Mouse (Mus musculus) kidney, embryonic 15.5 days (tissue): Measurements from ENCODE around the gene Gpn3. TPM values are rescaled to one million over a fixed set of nuclear protein-coding genes. Genes with fewer than 3 reads are reported as not detected.
A peak's percentile ranks its signal among the peaks of the same experiment; 100 is the strongest.

Experiments used
- ATAC-seq: fragments of 200-750 bp; cut with Nextera tagmentation; replicated peaks from 2 replicates; pipeline ENCODE4 v1.8.0; 2017; ENCODE audit warnings: moderate TSS enrichment; ENCODE audit not compliant: low FRiP score
- H3K27ac ChIP-seq: fragments of 300-500 bp; sonication (generic); 2 replicates; pipeline ENCODE4 v1.5.1; 2015; ENCODE audit warnings: mild to moderate bottlenecking, inconsistent platforms
- H3K27me3 ChIP-seq: fragments of 300-500 bp; sonication (generic); 2 replicates; pipeline ENCODE4 v1.6.1; 2015; ENCODE audit warnings: inconsistent platforms
- H3K36me3 ChIP-seq: fragments of 300-500 bp; sonication (generic); 2 replicates; pipeline ENCODE4 v1.6.1; 2015; ENCODE audit warnings: inconsistent platforms
- H3K4me1 ChIP-seq: fragments of 300-500 bp; sonication (generic); 2 replicates; pipeline ENCODE4 v1.6.1; 2015; ENCODE audit warnings: inconsistent platforms
- H3K4me2 ChIP-seq: fragments of 300-500 bp; sonication (generic); 2 replicates; pipeline ENCODE4 v1.6.1; 2015; ENCODE audit warnings: moderate library complexity, mild to moderate bottlenecking, inconsistent platforms
- H3K4me3 ChIP-seq: fragments of 300-500 bp; sonication (generic); replicated peaks from 2 replicates; pipeline ENCODE4 v1.5.1; 2015; ENCODE audit warnings: mild to moderate bottlenecking, inconsistent platforms
- H3K9ac ChIP-seq: fragments of 300-500 bp; sonication (generic); 2 replicates; pipeline ENCODE4 v1.6.1; 2015; ENCODE audit warnings: mild to moderate bottlenecking, inconsistent platforms
- H3K9me3 ChIP-seq: fragments of 300-500 bp; sonication (generic); replicated peaks from 2 replicates; pipeline ENCODE4 v1.6.1; 2016; ENCODE audit warnings: inconsistent platforms
- WGBS: fragments of 180-500 bp; shearing (Covaris S2); methylation state at CpG from one replicate; pipeline ENCODE4 v1.1.7; 2015; ENCODE audit warnings: mixed read lengths; 5-methylcytosine and 5-hydroxymethylcytosine counted together
- polyA plus RNA-seq: library from polyadenylated mRNA; unstranded; fragments of >200 nt; fragmentation: Nextera tagmentation; extraction: Ambion mirVana; gene quantifications from 2 replicates; pipeline ENCODE4 v1.2.1, GENCODE M21; 2015

Gene Gpn3
- polyA plus RNA-seq, result 69.7 and 74.6 TPM in 2 replicates

DNA sequence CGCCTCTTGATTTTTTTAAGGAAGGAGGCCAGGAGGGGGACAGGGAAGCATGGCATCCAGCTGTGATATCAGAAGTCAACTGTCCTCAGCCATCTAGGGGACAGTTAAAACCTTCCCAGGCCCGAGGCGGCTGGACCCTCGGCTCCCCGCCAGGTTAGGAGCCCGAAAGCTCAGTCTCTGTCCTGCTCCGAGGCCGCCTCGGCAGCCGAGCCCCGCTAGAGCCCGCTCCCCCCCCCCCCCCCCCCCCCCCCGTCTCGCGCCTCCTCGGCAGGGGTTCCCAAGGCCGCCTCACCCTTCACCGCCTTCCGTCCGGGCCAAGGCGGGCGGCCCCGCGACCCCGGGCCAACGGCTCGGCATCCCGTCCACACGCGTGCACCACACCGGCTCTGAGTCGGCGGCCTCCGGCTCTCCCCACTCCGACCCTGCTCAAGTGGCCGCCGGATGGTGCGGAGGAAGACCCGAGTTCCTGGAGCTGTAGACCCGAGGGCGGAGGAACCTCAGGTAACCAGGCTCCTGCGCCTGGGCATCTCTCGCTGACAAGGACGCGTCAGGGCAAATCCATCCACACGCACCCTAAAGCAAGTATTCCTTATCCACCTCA lies at the start of gene Gpn3:
TSS of gene Gpn3 (plus strand) at position 286 of the 601 bp plus-strand sequence.
- ATAC-seq, result peak; percentile 87
- peaks cover 11% of the 10 kb centered on the region for H3K4me1 ChIP-seq
- peak within 1 kb of the TSS; percentile 98 for H3K27ac ChIP-seq
- peaks cover 53% of the 10 kb centered on the region for H3K36me3 ChIP-seq
- WGBS, result 2% methylated on average over 30 of the region's 46 CpGs
- peak within 1 kb of the TSS; percentile 77 for H3K4me2 ChIP-seq
- peak within 1 kb of the TSS; percentile 78 for H3K4me3 ChIP-seq
- no peaks in the 10 kb centered on the region for H3K27me3 ChIP-seq
- peak within 1 kb of the TSS; percentile 87 for H3K9ac ChIP-seq
- H3K9me3 ChIP-seq, result no peaks in the 10 kb centered on the region

DNA sequence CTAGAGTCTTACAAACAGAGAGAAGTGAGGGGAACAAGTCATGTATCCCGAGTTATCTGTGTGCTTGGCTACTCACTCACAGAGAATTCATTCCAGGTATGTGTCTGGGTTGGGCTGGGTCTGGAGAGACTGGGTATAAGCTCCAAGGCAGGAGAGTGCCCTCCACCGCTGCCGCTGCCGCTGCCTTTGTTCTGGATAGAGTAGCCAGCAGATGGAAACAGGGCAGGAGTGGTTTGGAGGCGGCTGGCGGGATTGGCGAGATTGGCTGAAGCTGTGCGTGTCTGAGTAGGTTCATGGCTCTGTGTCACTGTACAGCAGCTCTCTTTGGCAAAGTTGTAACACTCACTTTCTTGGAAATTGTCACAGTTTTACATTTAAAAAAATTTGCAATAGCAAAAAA lies 48.2 kb upstream of the Gpn3 start:
- H3K36me3 ChIP-seq, result peaks cover 57% of the 10 kb centered on the region
- WGBS, result 78% methylated on average over 8 of the region's 8 CpGs
- no peak overlapping the region for H3K4me3 ChIP-seq
- H3K27ac ChIP-seq, result no peak overlapping the region
- no peaks in the 10 kb centered on the region for H3K27me3 ChIP-seq
- peaks cover 4% of the 10 kb centered on the region; the same call in 1 of the 2 replicates for H3K4me1 ChIP-seq
- H3K9ac ChIP-seq, result no peak overlapping the region
- H3K9me3 ChIP-seq, result no peaks in the 10 kb centered on the region
- ATAC-seq, result no peak
- H3K4me2 ChIP-seq, result no peak overlapping the region

DNA sequence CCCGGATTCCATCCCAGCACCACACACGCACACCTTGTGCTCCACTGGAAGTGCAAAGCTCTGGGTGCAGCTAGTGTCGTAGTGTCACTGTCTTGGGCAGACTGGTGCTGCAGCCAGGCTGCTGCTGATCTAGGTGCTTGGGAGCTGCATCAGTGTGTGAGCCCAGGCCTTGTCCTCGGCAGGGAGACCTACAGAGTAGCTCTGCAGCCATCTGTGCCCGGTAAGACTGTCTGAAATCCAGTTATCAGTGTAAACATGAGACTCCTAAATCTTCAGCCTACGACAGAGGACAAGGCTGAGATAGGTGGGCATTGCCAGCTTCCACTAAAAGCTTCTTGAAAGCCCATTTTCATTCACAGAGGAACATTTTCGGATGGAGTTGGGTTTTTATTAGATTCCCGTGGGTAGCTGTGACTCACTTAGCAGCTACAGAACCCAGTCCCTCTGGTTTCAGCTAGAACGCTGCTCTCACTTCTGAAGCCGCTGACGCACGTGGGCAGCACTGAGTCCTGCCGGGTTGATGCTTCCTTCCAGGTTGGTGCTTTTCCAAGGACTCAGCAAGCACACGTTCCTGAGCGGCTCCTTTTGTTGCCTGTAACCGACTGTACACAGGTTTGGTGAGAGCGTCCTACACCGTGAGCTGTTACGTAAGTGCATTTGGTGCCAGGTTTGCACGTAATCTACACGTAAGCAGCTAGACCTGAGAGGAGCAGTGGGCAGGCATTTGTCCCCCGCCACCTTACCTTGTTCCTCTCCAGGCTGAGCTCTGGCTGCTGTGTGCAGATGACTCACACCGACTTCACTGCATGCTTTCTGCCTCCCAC lies 46.9 kb upstream of the Gpn3 start:
- WGBS, result 88% methylated on average over 23 of the region's 23 CpGs
- no peaks in the 10 kb centered on the region for H3K9me3 ChIP-seq
- H3K4me1 ChIP-seq, result peaks cover 3% of the 10 kb centered on the region; the same call in 1 of the 2 replicates
- H3K4me3 ChIP-seq, result no peak overlapping the region
- H3K4me2 ChIP-seq, result no peak overlapping the region
- H3K27me3 ChIP-seq, result no peaks in the 10 kb centered on the region
- no peak overlapping the region for H3K9ac ChIP-seq
- no peak overlapping the region for H3K27ac ChIP-seq
- H3K36me3 ChIP-seq, result peaks cover 51% of the 10 kb centered on the region
- no peak for ATAC-seq

DNA sequence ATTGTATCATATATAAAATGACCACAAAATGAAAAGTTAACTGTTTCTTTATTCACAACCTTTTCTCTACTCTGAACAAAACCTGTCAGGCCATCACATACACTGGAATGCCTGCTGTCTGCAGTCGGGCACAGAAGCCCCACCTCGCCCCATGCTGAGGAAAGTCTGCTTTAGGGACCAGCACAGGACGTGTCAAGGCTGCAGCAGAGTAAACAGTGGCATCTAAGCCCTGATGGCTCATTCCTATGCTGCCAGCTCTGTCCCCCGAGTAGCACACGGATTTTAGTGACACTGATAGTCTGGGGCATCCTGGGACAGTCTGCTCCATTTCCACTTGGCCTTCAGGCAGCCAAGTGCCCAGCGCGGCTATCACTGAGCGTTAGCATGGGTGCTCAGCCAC lies 46.2 kb upstream of the Gpn3 start:
- Histone ChIP-seq H3K9me3 (no peaks in the 10 kb centered on the region), H3K4me1 (no peaks in the 10 kb centered on the region), H3K36me3 (peaks cover 48% of the 10 kb centered on the region), H3K9ac (no peak overlapping the region), H3K4me2 (no peak overlapping the region), H3K27ac (no peak overlapping the region), H3K27me3 (no peaks in the 10 kb centered on the region), H3K4me3 (no peak overlapping the region)
- no peak for ATAC-seq
- WGBS, result 88% methylated on average over 8 of the region's 8 CpGs

DNA sequence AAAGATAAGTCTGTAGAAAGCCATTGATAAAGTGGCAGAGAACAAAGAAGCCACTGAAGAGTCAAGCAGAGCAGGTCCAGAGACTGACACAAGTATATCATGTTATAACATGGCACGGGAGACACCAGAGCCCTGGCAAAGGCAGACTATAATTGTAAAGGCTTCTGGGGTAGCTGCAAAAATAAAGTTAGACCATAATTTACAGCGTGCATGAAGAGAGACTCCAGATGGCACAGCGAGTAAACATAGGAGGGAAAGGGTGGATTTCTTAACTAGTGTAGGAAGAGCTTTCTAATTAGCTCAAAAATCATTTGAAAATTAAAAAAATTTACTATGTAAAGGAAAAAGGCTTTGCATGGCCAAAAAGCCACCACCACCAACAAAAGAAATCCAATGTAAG lies 44.4 kb upstream of the Gpn3 start:
- H3K27me3 ChIP-seq, result no peaks in the 10 kb centered on the region
- no peak overlapping the region for H3K4me3 ChIP-seq
- H3K36me3 ChIP-seq, result peaks cover 30% of the 10 kb centered on the region
- no peaks in the 10 kb centered on the region for H3K4me1 ChIP-seq
- no peaks in the 10 kb centered on the region for H3K9me3 ChIP-seq
- no peak overlapping the region for H3K4me2 ChIP-seq
- H3K27ac ChIP-seq, result no peak overlapping the region
- WGBS, result 79% methylated on average over 3 of the region's 3 CpGs
- H3K9ac ChIP-seq, result no peak overlapping the region
- no peak for ATAC-seq

DNA sequence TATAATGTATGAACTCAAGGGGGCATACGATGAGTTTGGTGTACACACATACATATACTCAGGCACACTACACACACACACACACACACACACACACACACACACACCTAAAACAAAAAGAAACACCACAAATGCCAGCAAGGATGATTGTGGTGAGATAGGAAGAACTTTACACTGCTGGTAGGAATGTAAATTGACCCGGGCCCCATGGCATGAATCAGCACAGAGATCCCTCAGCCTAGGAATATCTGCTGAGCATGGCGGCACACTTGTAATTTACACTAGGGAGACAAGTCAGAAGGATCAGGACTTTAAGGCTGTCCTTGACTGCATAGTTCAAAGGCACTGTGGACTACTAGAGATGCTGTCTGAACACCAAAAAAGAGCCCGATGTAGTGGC lies 41.4 kb upstream of the Gpn3 start:
- ATAC-seq, result no peak
- Histone ChIP-seq H3K27ac (no peak overlapping the region), H3K9ac (no peak overlapping the region), H3K4me1 (no peaks in the 10 kb centered on the region), H3K36me3 (peaks cover 14% of the 10 kb centered on the region), H3K4me2 (no peak overlapping the region), H3K4me3 (no peak overlapping the region), H3K27me3 (no peaks in the 10 kb centered on the region), H3K9me3 (no peaks in the 10 kb centered on the region)
- WGBS, result 83% methylated on average over 4 of the region's 4 CpGs

DNA sequence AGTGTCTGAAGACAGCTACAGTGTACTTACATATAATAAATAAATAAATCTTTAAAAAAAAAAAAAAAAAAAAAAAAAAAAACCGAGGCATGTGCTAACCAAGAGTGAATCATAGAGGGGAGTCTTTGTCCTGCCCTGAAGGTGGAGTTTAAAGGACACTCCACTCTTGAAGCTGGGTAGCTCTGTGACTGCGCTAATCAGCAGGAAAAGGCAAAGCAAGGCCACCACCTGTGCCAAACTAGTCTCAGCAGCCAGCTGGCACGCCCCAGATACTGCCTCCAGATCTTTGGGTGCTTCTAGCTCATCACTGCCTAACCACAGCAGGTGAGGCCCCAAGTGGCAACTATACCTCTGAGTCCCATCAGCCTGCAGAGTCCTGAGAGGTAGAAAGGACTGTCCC lies 37.0 kb upstream of the Gpn3 start:
- H3K4me3 ChIP-seq, result no peak overlapping the region
- no peak overlapping the region for H3K27ac ChIP-seq
- no peak for ATAC-seq
- H3K9ac ChIP-seq, result no peak overlapping the region
- H3K9me3 ChIP-seq, result no peaks in the 10 kb centered on the region
- no peak overlapping the region for H3K4me2 ChIP-seq
- H3K36me3 ChIP-seq, result no peaks in the 10 kb centered on the region
- H3K27me3 ChIP-seq, result no peaks in the 10 kb centered on the region
- H3K4me1 ChIP-seq, result no peaks in the 10 kb centered on the region
- 69% methylated on average over 3 of the region's 3 CpGs for WGBS

DNA sequence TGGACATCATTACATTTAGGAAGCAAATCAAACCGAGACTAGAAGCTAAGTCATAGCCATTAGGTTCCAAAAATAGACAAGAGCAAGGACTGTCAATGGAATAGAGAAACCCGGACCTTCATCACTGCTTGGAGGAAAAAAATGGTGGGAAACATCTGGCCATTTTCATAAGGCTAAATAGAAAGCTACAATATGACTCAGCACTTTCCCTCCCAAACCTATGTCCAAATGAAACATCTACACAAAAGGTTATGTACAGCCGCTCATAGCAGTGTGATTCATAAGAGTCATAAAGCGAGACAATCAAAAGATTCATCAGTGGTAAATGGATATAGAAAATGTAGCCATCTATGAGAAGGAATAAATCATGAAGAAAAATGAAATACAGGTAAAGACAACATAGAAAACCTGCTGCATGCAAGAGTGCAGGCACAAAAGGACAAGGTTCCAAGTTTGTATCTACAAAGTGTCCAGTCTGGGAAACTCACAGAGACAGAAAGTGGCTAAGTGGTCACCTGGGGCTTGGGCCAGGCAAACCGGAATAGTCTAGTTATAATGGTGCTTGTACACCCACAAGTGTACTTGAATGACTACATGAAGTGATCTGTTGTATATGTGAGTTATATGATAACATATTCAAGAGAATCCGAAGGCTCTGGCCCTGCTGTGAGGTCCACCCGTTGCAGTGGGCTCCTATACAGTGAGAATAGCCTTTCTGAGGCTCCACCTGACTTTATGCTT lies 35.0 kb upstream of the Gpn3 start:
- no peaks in the 10 kb centered on the region for H3K4me1 ChIP-seq
- 88% methylated on average over 7 of the region's 7 CpGs for WGBS
- no peaks in the 10 kb centered on the region for H3K9me3 ChIP-seq
- ATAC-seq, result no peak
- no peaks in the 10 kb centered on the region for H3K36me3 ChIP-seq
- H3K4me3 ChIP-seq, result no peak overlapping the region
- H3K9ac ChIP-seq, result no peak overlapping the region
- no peaks in the 10 kb centered on the region for H3K27me3 ChIP-seq
- no peak overlapping the region for H3K4me2 ChIP-seq
- H3K27ac ChIP-seq, result no peak overlapping the region

DNA sequence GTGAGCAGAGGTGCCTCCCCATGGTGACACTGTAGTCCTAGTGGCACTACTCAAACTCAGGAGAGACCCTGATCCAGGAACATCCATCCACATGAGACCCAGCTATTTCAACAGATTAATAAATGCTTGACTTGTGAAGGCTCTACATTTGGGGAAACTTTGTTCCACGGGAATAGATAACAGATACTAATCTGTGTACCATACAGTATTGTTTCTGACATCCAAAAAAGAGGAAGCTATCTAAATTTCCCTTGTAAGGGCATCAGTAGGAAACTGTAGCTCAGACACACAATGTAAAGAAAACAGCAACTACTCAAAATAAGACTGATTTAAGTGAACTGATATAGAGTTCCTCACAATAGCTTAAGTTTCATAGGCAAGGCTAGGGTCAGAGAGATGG lies 28.8 kb upstream of the Gpn3 start:
- no peak overlapping the region for H3K9ac ChIP-seq
- no peak for ATAC-seq
- WGBS, result 84% methylated on average over 1 of the region's 1 CpGs

DNA sequence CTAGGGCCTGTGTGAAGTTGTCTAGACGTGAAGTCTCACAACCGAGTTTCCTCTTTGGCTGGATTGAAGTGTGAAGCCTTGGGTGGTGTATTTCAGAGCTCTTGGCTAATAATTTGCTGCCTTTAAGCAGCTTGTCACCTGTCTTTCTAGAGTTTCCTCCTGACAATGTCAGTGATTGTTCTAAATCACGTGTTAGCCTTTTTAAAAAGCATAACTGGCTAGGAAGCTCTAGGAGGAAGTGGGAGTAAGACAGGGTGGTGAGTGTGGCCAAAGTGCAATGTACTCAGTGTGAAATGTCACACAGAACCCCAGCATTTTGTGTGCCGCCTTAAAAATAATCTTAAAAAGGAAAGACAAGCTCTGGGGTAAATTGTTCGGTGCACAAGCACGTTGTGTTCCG lies 27.9 kb upstream of the Gpn3 start:
- Histone ChIP-seq H3K4me1 (no peaks in the 10 kb centered on the region), H3K27me3 (no peaks in the 10 kb centered on the region), H3K9ac (no peak overlapping the region), H3K9me3 (no peaks in the 10 kb centered on the region), H3K4me3 (no peak overlapping the region), H3K36me3 (no peaks in the 10 kb centered on the region), H3K4me2 (no peak overlapping the region), H3K27ac (no peak overlapping the region)
- ATAC-seq, result no peak
- WGBS, result 56% methylated on average over 7 of the region's 7 CpGs

More for the DNA sequence above, 28.8 kb upstream of the Gpn3 start:
- no peaks in the 10 kb centered on the region for H3K4me1 ChIP-seq
- H3K4me2 ChIP-seq, result no peak overlapping the region
- H3K27me3 ChIP-seq, result no peaks in the 10 kb centered on the region
- no peaks in the 10 kb centered on the region for H3K36me3 ChIP-seq
- no peaks in the 10 kb centered on the region for H3K9me3 ChIP-seq
- no peak overlapping the region for H3K4me3 ChIP-seq
- H3K27ac ChIP-seq, result no peak overlapping the region

DNA sequence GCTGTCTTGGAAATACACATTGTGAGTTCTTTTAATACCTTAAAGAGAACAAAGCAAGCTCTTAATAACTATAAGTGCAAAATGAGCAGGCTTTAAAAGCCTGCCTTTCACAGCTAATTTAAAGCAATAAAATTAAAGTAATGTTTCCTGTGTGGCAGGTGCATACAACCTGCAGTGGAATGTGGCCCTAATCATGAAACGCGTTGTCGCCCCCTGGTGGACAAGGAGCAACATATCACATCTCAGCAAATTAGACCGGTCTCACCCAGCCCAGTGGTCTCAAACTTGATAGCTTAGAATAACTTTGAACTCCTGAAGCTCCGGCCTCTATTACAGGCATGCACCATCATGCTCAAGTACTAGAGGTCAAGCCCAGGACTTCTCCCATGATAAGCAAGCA lies 27.4 kb upstream of the Gpn3 start:
- H3K9ac ChIP-seq, result no peak overlapping the region
- no peak overlapping the region for H3K4me2 ChIP-seq
- H3K4me3 ChIP-seq, result no peak overlapping the region
- no peaks in the 10 kb centered on the region for H3K27me3 ChIP-seq
- no peaks in the 10 kb centered on the region for H3K9me3 ChIP-seq
- WGBS, result 7% methylated on average over 5 of the region's 5 CpGs
- no peak overlapping the region for H3K27ac ChIP-seq
- no peak for ATAC-seq
- no peaks in the 10 kb centered on the region for H3K4me1 ChIP-seq
- H3K36me3 ChIP-seq, result no peaks in the 10 kb centered on the region

DNA sequence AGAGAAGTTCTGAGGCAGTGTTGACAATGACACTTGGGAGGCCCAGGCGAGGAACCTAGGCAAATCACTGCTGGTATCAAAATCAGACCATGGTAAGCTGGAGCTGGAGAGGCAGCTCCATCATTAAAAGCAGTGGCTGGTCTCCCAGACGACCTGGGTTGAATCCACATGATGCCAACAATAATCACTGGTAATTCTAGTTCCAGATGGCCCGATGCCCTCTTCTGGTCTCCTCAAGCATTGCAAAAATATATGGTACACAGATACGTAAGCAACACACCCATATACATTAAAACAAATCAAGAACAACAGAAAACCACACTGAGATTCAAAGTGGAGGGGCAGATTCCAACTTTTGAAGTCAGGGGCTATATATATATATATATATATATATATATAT lies 25.9 kb upstream of the Gpn3 start:
- Histone ChIP-seq H3K27me3 (no peaks in the 10 kb centered on the region), H3K4me3 (no peak overlapping the region), H3K9me3 (no peaks in the 10 kb centered on the region), H3K4me2 (no peak overlapping the region), H3K9ac (no peak overlapping the region), H3K4me1 (no peaks in the 10 kb centered on the region), H3K36me3 (no peaks in the 10 kb centered on the region), H3K27ac (no peak overlapping the region)
- 77% methylated on average over 4 of the region's 4 CpGs for WGBS
- ATAC-seq, result no peak
